Mouse (Mus musculus): ENCODE measurements around the gene Kat5.

Gene Kat5

DNA sequence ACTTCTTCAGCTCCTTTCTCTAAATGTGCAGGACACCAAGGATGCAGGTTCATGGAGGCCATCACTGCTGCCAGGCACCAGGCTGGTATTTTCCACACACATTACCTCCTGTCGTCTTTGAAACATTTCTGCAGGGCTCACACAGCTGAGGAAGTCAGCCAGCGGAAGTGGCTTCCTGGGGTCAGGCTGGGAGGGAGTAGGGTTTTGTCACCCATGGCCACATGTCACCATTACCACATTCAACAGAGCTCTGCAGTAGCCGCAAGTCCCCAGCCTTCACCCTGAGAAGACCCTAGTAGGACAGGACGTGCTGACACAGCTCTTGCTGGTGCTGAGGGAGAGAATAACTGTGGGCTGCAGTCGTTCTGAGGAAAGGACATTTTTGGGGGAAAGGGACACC lies 38.2 kb downstream of the Kat5 start:
- DNase-seq (ENCODE audit: low spot score), result peak; percentile 50

DNA sequence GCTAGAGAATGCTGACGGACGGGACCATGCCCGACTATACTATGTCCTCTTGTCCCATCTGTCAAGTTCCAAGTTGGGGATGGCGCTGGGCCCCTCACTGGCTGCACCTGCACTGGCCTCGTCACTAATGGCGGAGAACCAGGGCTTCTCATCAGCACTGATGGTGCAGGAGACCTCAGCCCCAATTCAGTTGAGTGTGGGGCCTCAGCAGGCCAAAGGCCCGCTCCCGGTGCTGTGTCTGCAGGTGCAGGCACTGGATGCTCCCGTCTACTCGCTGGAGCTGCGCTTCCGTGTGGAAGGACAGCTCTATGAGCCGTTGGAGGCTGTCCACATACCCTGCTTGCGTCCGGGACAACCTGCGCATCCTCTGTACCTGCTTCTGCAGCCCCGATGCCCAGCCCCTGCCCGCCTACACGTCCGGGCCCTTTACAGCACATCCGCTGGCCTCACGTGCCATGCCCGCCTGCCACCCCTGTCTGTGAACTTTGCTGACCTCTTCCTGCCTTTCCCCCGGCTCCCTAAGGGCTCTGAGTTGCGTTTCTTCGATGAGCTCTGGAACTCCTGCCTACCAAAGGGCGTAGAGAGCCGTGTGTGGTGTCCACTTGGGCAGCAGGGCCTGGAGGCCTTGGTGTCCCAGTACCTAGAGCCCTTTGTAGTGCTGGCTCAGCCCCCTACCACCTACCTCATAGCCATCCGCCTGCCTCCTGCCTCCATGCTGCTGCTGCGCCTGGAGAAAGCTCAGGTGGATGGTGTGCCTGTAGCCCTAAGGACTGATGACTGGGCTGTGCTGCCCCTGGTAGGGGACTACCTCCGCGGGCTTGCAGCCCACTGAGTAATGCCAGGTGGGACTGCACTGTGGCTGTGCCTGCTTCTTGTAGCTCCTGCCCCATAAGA lies 39.4 kb downstream of the Kat5 start:
- DNase-seq (ENCODE audit: low spot score), result no peak

DNA sequence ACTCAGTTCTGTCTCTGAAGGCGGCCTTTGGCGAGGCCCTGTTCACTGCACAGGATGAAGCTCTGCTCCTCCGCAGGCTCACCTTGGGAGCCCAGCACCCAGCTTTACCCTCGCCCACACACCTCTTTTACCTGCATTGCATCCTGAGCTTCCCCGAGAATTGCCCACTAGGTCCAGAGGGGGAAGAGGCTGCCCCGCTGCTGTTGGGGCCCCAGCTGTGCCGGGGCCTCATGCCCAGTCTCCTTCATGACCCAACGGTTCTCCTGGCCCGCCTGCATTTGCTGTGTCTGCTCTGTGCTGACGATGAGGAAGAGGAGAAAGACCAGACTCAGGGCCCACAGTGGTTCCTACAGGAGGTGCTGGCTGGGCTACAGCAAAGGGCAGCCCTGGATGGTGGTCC lies 40.5 kb downstream of the Kat5 start:
- DNase-seq (ENCODE audit: low spot score), result no peak

- DNase-seq (ENCODE audit: low spot score), result peak; percentile 88
These were observed 41.4 kb downstream of the Kat5 start for GRCm38 (mm10) chr19:5568470-5569140.

DNA sequence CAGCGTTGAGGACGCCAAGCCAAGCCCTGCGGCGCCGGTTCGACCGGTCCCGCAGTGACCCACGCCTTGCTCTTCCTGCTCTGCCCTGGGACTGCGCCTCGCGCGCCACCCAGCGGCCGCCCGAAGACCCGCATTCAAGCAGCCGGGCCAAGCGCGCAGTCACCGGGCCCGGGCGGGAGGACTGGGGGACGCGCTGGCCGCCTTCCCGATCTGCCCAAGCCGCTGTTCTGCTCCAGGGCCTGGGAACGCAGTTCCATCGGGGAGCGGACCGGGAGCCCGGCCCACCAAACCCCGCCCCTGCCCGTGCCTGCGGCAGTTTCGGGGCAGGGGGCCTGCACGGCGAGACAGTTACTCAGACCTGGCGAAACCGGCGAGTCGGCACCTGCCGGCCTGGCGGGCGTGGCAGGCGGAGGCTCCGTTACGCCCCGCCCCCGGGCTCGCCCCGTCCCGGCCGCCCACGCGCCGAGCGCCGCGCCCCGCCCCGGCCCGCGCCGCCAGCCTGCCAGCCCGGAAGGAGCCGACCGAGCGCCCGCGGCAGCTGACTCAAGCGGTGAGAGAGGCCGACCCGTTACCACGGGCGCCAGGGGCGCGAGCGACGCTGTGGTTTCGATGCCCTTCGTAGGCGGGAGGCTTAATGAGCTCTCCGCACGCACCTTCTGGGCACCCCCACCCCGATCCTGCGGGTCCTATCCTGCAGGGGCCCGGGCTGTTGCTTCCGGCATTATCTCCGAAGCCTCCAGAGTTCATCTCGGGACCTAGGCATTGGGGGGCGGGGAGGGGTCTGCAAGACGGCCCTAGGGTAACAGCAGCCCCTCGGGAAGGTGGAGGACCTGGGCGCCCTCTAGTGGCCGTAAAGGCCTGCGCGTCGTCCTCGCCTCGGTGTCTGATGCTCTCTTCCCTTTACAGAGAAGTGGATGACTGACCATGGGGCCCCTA lies 42.2 kb downstream of the Kat5 start, which contains the start of gene Ap5b1:
TSS of gene Ap5b1 (plus strand) at position 492 of the 936 bp plus-strand sequence.
- peak; percentile 93 for DNase-seq (ENCODE audit: low spot score)

DNA sequence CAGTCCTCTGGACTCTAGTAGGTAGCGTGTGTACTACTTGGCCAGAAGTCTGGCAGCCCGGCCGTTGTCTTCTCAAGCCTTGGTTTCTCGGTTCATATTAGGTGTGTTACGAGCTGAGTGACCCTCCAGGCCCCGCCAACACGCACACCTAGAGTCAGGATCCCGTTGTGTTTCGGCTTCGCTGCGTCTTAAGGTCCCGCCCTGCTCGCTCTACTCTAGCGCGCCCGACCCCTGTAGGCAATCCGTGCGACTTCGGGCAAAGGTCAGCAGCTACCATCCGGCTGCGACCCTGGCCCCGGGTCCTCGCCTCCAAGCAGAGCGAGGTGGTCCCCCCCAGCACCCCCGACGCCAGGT lies 42.9 kb downstream of the Kat5 start:
- DNase-seq (ENCODE audit: low spot score), result no peak

- no peak for DNase-seq (ENCODE audit: low spot score)
These were observed 43.7 kb downstream of the Kat5 start for GRCm38 (mm10) chr19:5566316-5566715.

DNA sequence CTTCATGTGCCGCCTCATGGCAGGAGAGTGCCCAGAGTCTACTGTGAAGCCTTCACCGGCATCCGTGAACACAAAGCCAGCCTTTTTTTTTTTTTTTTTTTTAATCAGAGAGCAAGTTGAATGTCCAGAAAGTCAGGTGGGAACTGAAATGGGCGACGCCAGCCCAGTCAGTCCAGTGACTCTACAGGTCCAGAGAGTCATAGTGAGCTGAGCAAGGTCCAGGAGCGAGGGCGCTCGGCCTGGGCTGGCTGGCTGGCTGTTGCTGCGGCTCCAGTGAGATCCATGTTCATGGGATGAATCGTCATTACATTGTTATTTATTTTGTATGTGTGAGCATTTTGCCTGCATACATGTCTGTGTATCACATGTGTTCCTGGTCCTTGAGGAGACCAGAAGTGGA lies 47.3 kb downstream of the Kat5 start:
- no peak for DNase-seq (ENCODE audit: low spot score)

GRCm38 (mm10) chr19:5561886-5562285 lies 48.2 kb downstream of the Kat5 start:
- DNase-seq (ENCODE audit: low spot score), result no peak

- no peak for DNase-seq (ENCODE audit: low spot score)
These were observed 48.7 kb downstream of the Kat5 start for GRCm38 (mm10) chr19:5561252-5561790.

GRCm38 (mm10) chr19:5560457-5561041 lies 49.5 kb downstream of the Kat5 start, which contains the start of gene Ovol1:
Gene Ovol1 (minus strand): TSS chr19:5560646.
- DNase-seq (ENCODE audit: low spot score), result peak; percentile 85

DNA sequence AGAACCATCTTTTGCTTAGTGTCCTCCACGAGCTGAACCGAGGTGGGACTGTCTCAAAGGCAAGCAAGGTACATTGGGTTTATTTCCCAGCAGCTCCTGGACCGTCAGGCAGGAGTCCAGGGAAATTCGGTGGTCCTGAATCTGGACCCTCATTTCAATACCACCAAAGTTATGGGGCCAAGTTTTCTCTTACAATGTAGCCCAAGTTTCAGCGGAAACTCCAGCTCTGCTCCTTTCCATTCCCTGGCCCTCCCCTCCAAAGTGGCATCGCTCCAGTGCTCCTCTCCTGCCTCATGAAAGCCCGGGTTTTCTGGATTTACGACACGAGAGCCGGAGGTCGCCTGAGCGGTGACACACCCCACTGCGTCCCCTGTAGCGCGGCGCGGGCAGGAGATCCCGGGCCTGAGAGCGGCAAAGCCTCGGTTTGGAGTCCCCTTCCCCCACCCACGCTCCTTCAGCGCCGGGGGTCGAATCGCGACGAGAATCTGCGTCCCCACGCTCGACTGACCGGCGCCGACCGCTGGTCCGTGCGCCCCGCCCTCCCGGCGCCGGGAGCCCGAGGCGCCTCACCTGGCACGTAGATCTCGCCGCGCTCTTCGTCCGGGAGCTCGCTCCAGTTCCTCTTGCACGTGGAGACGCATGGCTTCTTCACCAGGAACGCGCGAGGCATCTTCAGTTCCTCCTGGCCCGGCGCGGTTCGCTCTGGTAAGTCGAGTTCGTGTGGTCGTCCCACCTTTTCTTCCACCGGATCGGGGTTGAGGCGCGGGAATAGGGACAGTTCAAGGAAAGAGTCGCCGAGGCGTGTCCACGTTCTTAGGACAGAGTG lies 50.2 kb downstream of the Kat5 start:
- DNase-seq (ENCODE audit: low spot score), result no peak

DNA sequence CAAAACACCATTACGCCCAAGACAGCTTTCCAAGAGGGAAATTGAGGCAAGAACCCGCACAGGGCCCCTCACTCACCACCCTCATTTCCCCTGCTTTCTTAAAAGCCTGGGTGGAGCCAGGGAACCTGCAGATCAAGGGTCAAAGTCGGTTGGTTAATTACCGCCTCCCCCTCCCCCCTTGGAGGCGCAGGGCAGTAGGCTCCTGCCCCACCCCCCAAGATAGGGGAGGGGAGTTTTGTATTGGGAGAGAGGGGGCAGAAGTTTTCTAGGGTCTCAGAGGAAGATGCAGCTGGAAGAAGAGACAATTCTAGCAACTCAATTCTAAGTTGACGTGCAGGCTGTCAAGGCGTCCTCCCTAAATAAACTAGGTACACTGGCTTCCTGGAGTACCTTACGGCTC lies 50.8 kb downstream of the Kat5 start:
- DNase-seq (ENCODE audit: low spot score), result no peak

- no peak for DNase-seq (ENCODE audit: low spot score)
These were observed 51.3 kb downstream of the Kat5 start for GRCm38 (mm10) chr19:5558770-5559169.

GRCm38 (mm10) chr19:5558169-5558568 lies 51.9 kb downstream of the Kat5 start:
- DNase-seq (ENCODE audit: low spot score), result no peak

DNA sequence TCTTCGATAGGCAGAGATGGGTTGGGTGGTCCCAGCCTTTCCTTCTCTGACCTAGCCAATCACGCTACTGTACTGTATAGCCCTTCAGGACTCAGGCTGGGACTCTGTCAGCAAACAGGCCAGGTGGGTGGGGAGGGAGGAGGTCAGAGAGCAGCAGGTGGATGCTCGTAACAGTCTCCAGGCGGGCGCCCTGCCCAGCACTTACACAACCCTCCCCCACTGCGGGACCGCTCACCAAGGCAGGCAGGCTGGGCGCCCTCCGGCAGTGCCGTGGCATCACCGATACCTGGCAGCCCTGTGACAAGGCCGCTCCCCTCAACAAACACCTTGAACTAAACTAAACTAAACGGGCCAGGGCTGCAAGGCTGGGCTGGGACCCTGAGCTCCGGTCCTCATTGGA lies 55.8 kb downstream of the Kat5 start:
- DNase-seq (ENCODE audit: low spot score), result peak; percentile 66

DNA sequence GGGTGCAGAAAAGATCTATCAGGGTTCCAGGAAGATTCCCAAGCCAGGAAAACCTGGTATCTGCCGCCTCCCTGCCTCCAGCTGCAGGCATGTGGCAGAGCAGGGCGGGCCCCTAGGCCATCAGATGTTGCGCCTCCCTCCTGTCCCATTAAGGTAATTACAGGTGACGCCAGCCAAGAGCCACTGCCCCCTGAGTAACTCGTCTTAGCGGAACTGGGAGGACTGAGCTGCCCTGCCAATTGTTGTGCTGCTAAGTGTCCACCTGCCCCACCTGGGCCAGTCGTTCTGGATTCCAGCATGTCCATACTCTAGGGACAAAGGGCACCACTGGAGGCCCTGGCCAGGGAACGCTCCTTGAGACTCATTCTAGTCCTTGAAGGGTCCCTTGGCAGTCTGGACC lies 56.2 kb downstream of the Kat5 start:
- DNase-seq (ENCODE audit: low spot score), result no peak
